Mouse (Mus musculus) lung, embryonic 14.5 days (tissue): Measurements from ENCODE around the gene Popdc2. TPM values are rescaled to one million over a fixed set of nuclear protein-coding genes. Genes with fewer than 3 reads are reported as not detected.

Experiments
- ATAC-seq: fragments of 200-750 bp; cut with Nextera tagmentation; 2 replicates; pipeline ENCODE4 v1.8.0; 2017; ENCODE audit warnings: mild to moderate bottlenecking, moderate TSS enrichment, moderate library complexity; ENCODE audit not compliant: insufficient read depth
- DNase-seq: peaks from one replicate; pipeline ENCODE4 v3.0.0-alpha.2; 2015
- H3K27ac ChIP-seq: fragments of 300-500 bp; sonication (generic); 2 replicates; pipeline ENCODE4 v1.5.1; 2014; ENCODE audit warnings: low read depth, mild to moderate bottlenecking, moderate library complexity
- H3K27me3 ChIP-seq: fragments of 300-500 bp; sonication (generic); 2 replicates; pipeline ENCODE4 v1.6.1; 2014; ENCODE audit warnings: low read length, control low read depth; ENCODE audit not compliant: insufficient read depth
- H3K36me3 ChIP-seq: fragments of 300-500 bp; sonication (generic); 2 replicates; pipeline ENCODE4 v1.6.1; 2014; ENCODE audit warnings: control low read depth; ENCODE audit not compliant: insufficient read depth
- H3K4me1 ChIP-seq: fragments of 300-500 bp; sonication (generic); 2 replicates; pipeline ENCODE4 v1.6.1; 2014; ENCODE audit warnings: antibody characterized with exemption, control low read depth; ENCODE audit not compliant: insufficient read depth
- H3K4me2 ChIP-seq: fragments of 300-500 bp; sonication (generic); 2 replicates; pipeline ENCODE4 v1.6.1; 2014; ENCODE audit warnings: mild to moderate bottlenecking
- H3K4me3 ChIP-seq: fragments of 300-500 bp; sonication (generic); 2 replicates; pipeline ENCODE4 v1.5.1; 2014; ENCODE audit warnings: low read depth, low read length
- H3K9ac ChIP-seq: fragments of 300-500 bp; sonication (generic); 2 replicates; pipeline ENCODE4 v1.6.1; 2014
- H3K9me3 ChIP-seq: fragments of 300-500 bp; sonication (generic); 2 replicates; pipeline ENCODE4 v1.6.1; 2016; ENCODE audit warnings: low read depth, low read length, control low read depth
- CTCF ChIP-seq: IDR thresholded peaks from 2 replicates; pipeline ENCODE4 v1.5.1; 2016; ENCODE audit warnings: antibody characterized with exemption, low read depth
- WGBS: fragments of 180-500 bp; shearing (Covaris S2); extraction: QIAGEN DNeasy Blood & Tissue Kit; methylation state at CpG from one replicate; pipeline ENCODE4 v1.1.7; 2014; 5-methylcytosine and 5-hydroxymethylcytosine counted together
- polyA plus RNA-seq: library from polyadenylated mRNA; unstranded; fragments of >200 nt; fragmentation: Nextera tagmentation; extraction: Ambion mirVana; gene quantifications from 2 replicates; pipeline ENCODE4 v1.2.1, GENCODE M21; 2014

Gene Popdc2
- polyA plus RNA-seq, 1 experiment from 2014 or later, result 1.0 TPM

DNA sequence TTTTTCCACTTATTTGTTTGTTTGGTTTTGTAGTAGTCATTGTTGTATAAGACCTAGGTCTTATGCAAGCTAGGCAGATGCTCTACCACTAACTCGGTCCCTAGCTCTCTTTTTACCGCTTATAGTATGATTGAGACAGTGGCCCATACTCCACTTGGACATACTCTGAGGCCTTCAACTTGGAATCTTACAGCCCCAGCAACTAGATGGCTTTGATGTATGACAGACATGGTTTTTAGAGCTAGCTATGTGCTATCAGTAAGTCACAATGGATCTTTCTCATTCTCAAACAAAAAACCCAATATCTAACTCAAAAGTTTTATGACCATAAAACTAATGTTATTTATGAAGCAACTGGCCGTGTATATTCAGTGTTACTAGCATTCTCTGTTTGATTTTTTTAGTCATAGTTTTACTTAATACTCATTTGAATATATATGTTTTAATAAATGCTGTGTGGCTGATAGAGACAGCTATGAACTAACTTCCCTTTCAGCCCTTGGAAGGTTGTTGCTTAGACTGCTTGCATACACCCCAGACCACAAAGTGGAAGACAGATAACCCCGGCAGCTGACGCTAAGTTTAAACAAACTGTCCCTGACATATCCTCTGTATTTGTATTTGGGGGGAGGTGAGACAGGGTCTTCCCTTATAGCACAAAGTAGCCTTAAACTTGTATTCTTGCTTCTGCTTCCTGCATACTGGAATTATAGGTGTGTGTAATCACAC lies 7.7 kb upstream of the Popdc2 start:
- DNase-seq, result no peak
- WGBS, result 53% methylated on average over 5 of the region's 5 CpGs
- no peaks in the 10 kb centered on the region for H3K9me3 ChIP-seq
- TF ChIP-seq CTCF, result no peak
- H3K27me3 ChIP-seq, result no peaks in the 10 kb centered on the region
- H3K4me2 ChIP-seq, result no peak overlapping the region
- peaks cover 37% of the 10 kb centered on the region for H3K36me3 ChIP-seq
- no peak overlapping the region for H3K4me3 ChIP-seq
- ATAC-seq, result no peak
- H3K27ac ChIP-seq, result no peak overlapping the region
- H3K9ac ChIP-seq, result no peak overlapping the region
- H3K4me1 ChIP-seq, result no peaks in the 10 kb centered on the region

DNA sequence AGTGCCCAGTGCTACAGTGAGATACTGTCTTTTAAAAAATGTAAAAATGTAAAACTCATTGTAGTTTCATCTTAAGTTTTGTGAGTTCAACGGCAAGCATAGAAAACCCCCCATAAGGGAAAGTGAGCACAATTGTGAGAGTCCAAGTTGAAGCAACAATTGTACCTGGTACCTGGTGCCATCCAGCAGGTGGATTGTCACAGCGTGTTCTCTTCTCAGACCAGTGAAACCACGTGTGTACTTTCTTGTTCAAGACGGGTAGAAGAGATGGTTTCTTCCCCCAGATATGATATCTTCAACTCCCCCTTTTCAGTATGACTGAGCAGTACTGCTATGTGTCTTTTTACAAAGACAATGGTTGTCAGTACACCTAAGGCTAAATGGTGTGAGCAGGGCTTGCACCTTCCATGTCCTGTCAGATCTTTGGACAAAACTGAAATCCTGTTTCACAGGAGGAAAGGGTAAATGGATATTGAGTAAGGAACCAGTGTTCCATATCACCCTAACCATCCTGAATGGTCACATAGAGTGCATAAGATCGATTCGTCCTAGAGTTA lies 3.7 kb upstream of the Popdc2 start:
- Histone ChIP-seq H3K4me1 (peaks cover 5% of the 10 kb centered on the region; the same call in 1 of the 2 replicates), H3K36me3 (peaks cover 10% of the 10 kb centered on the region; the same call in 1 of the 2 replicates), H3K9ac (no peak overlapping the region), H3K4me3 (no peak overlapping the region), H3K9me3 (no peaks in the 10 kb centered on the region), H3K27me3 (no peaks in the 10 kb centered on the region), H3K4me2 (no peak overlapping the region), H3K27ac (no peak overlapping the region)
- no peak for TF ChIP-seq CTCF
- ATAC-seq (no peak), DNase-seq (no peak)
- 92% methylated on average over 6 of the region's 6 CpGs for WGBS

DNA sequence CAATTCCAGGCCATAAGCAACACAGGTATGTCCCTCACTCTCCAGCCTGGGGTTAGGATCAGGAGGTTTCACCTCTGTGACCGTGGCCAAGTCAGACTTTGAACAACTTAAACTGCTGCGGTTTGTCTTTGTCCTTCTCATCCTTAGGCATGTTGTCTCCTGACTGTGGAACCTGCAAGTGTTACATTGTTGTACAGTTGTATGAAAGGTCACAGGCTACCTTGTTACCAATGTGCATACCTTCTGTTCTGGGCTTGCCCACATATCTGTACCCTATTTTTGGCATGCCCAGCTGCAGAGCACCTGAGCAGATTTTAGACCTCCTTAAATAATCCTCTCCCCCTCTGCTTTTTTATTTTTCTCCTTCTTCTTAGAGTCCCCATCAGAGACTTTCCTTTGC lies 2.8 kb upstream of the Popdc2 start:
- H3K4me2 ChIP-seq, result no peak overlapping the region
- peaks cover 5% of the 10 kb centered on the region; the same call in 1 of the 2 replicates for H3K4me1 ChIP-seq
- no peak for ATAC-seq
- H3K27me3 ChIP-seq, result no peaks in the 10 kb centered on the region
- H3K4me3 ChIP-seq, result no peak overlapping the region
- no peak overlapping the region for H3K27ac ChIP-seq
- WGBS, result 83% methylated on average over 2 of the region's 2 CpGs
- no peaks in the 10 kb centered on the region for H3K9me3 ChIP-seq
- no peak for TF ChIP-seq CTCF
- no peak overlapping the region for H3K9ac ChIP-seq
- H3K36me3 ChIP-seq, result 0 out of 2 replicates have a peak, but pooled peaks cover 6% of the 10 kb centered on the region
- DNase-seq, result no peak

DNA sequence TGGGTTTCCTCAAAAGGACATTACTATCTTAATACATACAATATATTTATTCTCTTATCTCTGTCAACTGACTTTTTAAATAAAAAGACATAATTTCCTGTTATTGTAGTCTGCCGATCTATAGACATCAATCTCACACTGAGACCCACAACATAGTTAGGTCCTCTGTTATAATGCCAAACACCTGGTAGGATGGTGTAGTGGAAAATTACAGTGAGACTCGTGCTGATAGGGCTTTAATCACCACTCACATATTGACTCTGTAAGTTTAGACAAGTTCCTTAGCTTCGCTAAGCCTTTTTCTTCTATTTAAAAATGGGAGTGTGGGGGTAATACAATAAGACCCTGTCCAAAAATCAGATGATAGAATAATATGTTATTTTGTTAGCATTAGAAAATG lies 2.2 kb upstream of the Popdc2 start:
- TF ChIP-seq CTCF, result no peak
- no peaks in the 10 kb centered on the region for H3K9me3 ChIP-seq
- H3K27ac ChIP-seq, result no peak overlapping the region
- DNase-seq (no peak), ATAC-seq (no peak)
- H3K36me3 ChIP-seq, result 0 out of 2 replicates have a peak, but pooled peaks cover 4% of the 10 kb centered on the region
- no peak overlapping the region for H3K4me3 ChIP-seq
- no peaks in the 10 kb centered on the region for H3K27me3 ChIP-seq
- WGBS, result 52% methylated on average over 3 of the region's 3 CpGs
- H3K4me2 ChIP-seq, result no peak overlapping the region
- H3K9ac ChIP-seq, result no peak overlapping the region
- peaks cover 5% of the 10 kb centered on the region; the same call in 1 of the 2 replicates for H3K4me1 ChIP-seq

DNA sequence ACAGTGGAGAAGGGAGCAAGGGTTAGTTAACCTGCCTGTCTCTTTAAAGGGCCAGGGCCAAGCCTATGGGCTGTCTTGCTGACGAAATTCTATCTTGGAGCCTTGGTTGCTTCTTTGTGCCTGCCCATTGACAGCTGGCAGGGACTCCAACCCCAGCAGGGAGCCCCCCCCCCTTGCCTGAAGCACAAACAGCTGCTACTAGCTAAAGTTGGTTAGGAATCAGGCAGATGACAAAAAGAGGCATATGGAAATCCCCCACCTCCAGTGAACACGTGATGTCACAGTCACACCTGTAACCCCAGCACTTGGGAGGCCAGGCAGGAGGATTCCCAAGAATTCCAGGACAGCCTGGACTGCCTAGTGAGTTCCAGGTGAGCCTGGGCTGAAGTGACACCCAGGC lies 1.7 kb upstream of the Popdc2 start:
- Histone ChIP-seq H3K4me3 (no peak overlapping the region), H3K9me3 (no peaks in the 10 kb centered on the region), H3K4me2 (no peak overlapping the region), H3K27me3 (no peaks in the 10 kb centered on the region), H3K4me1 (peaks cover 5% of the 10 kb centered on the region; the same call in 1 of the 2 replicates), H3K9ac (no peak overlapping the region), H3K27ac (no peak overlapping the region), H3K36me3 (0 out of 2 replicates have a peak, but pooled peaks cover 4% of the 10 kb centered on the region)
- no peak for DNase-seq
- no peak for ATAC-seq
- no peak for TF ChIP-seq CTCF
- WGBS, result 25% methylated on average over 2 of the region's 2 CpGs

DNA sequence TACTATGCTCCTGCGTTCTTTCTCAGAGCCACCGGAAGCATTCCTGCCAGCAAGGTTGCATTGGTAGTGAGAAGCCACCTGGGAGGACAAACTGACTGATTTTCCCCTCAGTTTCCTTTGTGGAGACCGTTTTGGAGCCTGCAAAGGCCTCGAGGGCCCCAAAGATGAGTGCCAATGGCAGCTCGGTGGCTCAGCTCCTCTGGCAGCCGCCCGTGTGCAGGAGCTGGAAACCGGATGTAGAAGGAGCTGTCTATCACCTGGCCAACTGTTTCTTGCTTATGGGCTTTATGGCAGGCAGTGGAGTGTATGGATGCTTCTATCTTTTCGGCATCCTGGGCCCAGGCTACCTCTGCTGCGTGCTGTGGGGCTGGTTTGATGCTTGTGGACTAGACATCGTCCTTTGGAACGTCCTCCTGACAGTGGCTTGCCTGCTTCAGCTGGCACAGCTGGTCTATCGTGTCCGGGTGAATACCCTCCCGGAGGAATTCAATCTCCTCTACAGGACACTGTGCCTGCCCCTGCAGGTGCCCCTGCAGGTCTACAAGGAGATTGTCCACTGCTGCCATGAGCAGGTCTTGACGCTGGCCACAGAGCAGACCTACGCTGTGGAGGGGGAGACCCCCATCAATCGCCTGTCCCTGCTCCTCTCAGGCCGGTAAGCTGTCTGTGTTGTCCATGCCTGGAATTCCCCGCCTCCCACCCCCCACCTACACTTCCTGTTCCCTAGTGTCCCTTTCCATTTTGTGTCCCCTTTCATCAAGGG lies 665 bp downstream of the Popdc2 start:
- ATAC-seq (peak; percentile 36; the same call in 1 of the 2 replicates), DNase-seq (no peak)
- Histone ChIP-seq H3K4me1 (peaks cover 5% of the 10 kb centered on the region; the same call in 1 of the 2 replicates), H3K9ac (peak overlapping the region; percentile 42; the same call in 1 of the 2 replicates), H3K27ac (peak overlapping the region; percentile 65; the same call in 1 of the 2 replicates), H3K27me3 (no peaks in the 10 kb centered on the region), H3K4me3 (peak overlapping the region; percentile 11; the same call in 1 of the 2 replicates), H3K9me3 (no peaks in the 10 kb centered on the region), H3K4me2 (peak overlapping the region; percentile 43), H3K36me3 (no peaks in the 10 kb centered on the region)
- TF ChIP-seq CTCF, result no peak
- WGBS, result 56% methylated on average over 20 of the region's 20 CpGs
